Mouse (Mus musculus): ENCODE measurements around the gene Kat7. TPM values are rescaled to one million over a fixed set of nuclear protein-coding genes. Genes with fewer than 3 reads are reported as not detected.

Gene Kat7
- polyA plus RNA-seq (2015; fragmentation: Nextera tagmentation; extraction: Ambion mirVana) = 44.2 and 46.0 TPM in 2 replicates

DNA sequence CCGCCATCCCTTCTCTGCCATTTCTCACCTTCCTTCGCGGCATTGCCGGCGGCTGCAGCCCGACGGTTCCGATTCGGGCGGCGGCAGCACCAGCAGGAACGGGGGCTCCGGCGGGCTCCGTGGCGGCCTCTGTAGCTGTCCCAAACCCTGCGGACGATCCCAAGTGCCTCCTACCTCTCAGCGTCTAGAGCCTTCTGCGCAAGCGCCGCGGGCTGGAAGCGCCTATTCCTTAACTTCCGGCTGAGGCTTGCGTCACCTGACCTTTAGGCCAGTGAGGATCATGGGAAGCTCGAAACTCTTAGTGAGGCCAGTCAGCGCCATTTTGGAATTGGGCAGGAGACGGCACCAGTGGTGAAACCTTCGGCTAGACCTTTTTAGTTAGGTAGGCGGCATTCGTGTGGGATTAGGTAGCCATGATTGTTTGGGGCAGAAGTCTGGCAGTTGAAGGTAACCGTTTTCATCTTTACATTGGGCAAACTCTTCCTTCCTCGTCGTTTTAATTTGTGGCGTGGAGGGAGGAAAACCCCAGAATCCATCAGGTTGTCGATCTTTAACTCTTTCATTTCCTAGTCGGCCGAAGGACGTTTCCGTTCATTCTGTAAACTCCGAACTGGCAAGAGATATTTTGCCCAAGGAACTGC is at the start of gene Kat7:
Kat7 (minus strand) TSS at position 240 of the 641 bp plus-strand sequence.
- ATAC-seq (ENCODE audit: extremely low read depth, insufficient number of reproducible peaks, low FRiP score, low TSS enrichment) = peak; percentile 88
- H3K9ac ChIP-seq = peak within 1 kb of the TSS; percentile 98
- H3K4me3 ChIP-seq = peak within 1 kb of the TSS; percentile 92
- H3K4me1 ChIP-seq = peaks cover 30% of the 10 kb centered on the region
- WGBS = under 1% methylated on average over 42 of the region's 42 CpGs
- H3K36me3 ChIP-seq = peaks cover 14% of the 10 kb centered on the region
- H3K27ac ChIP-seq (replicated peaks) = peak within 1 kb of the TSS; percentile 98
- no peaks in the 10 kb centered on the region for H3K9me3 ChIP-seq
- peak within 1 kb of the TSS; percentile 86 for H3K4me2 ChIP-seq
- no peaks in the 10 kb centered on the region for H3K27me3 ChIP-seq (replicated peaks)

DNA sequence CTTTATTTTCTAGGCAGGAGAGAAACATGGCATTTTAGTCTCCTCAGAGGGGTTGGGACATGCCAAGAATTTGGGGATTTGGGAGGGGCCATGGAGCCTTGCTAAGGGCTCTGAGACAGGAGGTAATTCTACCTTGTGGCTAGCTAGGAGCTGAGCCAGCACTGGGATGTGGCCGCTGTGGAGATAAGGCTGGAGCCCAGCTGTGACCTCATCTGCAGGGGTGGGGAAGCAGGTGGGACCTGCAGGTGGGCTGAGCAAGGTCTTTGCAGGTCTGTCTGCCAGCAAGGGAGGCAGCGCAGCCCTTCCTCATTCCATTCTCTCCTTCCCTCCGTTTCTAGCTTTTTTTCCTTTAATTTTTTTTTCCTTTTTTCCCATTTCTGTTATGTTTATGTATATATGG is 48.2 kb upstream of the Kat7 start:
- Histone ChIP-seq H3K27ac (replicated peaks) (peak overlapping the region; percentile 72; the same call in 1 of the 2 replicates), H3K36me3 (no peaks in the 10 kb centered on the region), H3K4me1 (peaks cover 34% of the 10 kb centered on the region), H3K9ac (no peak overlapping the region), H3K27me3 (replicated peaks) (no peaks in the 10 kb centered on the region), H3K4me2 (peak overlapping the region; percentile 54), H3K4me3 (no peak overlapping the region), H3K9me3 (no peaks in the 10 kb centered on the region)
- ATAC-seq (ENCODE audit: extremely low read depth, insufficient number of reproducible peaks, low FRiP score, low TSS enrichment) = 0 out of 2 replicates have a peak, but pooled peaks have one; percentile 35
- 56% methylated on average over 3 of the region's 3 CpGs for WGBS

GRCm38 (mm10) chr11:95356469-95357273 is 46.6 kb upstream of the Kat7 start:
- no peaks in the 10 kb centered on the region for H3K9me3 ChIP-seq
- peak overlapping the region; percentile 50; the same call in 1 of the 2 replicates for H3K9ac ChIP-seq
- peaks cover 36% of the 10 kb centered on the region for H3K4me1 ChIP-seq
- WGBS = 46% methylated on average over 17 of the region's 17 CpGs
- H3K27me3 ChIP-seq (replicated peaks) = no peaks in the 10 kb centered on the region
- peak overlapping the region; percentile 72 for H3K27ac ChIP-seq (replicated peaks)
- no peaks in the 10 kb centered on the region for H3K36me3 ChIP-seq
- H3K4me2 ChIP-seq = peak overlapping the region; percentile 54
- H3K4me3 ChIP-seq = peak overlapping the region; percentile 3; the same call in 1 of the 2 replicates
- peak; percentile 87 for ATAC-seq (ENCODE audit: extremely low read depth, insufficient number of reproducible peaks, low FRiP score, low TSS enrichment)

DNA sequence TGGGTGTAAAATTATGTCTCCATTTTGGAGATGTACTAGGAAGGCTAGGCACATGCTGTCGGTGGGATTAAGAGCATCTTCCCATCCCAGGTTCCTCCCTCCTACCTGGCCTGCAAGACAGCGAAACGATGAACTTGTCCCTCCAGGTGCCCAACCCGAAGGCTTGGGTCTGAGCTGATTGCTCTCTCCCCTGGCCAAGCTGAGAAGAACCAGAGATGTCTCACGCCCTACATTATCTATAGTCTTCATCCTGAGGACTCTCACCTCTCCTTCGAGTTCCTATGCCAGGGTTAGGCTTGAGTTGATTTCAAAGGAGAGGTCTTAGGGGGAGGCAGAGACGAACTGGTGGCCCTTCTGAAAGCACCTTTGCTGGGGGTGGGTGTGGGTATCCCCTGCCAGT is 46.0 kb upstream of the Kat7 start:
- Histone ChIP-seq H3K9me3 (no peaks in the 10 kb centered on the region), H3K27ac (replicated peaks) (peak overlapping the region; percentile 72), H3K27me3 (replicated peaks) (no peaks in the 10 kb centered on the region), H3K4me1 (peaks cover 39% of the 10 kb centered on the region), H3K36me3 (no peaks in the 10 kb centered on the region), H3K4me3 (peak overlapping the region; percentile 3; the same call in 1 of the 2 replicates), H3K9ac (peak overlapping the region; percentile 50; the same call in 1 of the 2 replicates), H3K4me2 (peak overlapping the region; percentile 54)
- WGBS = 81% methylated on average over 7 of the region's 7 CpGs
- no peak for ATAC-seq (ENCODE audit: extremely low read depth, insufficient number of reproducible peaks, low FRiP score, low TSS enrichment)

- WGBS = 80% methylated on average over 5 of the region's 5 CpGs
- Histone ChIP-seq H3K4me1 (peaks cover 39% of the 10 kb centered on the region), H3K9me3 (no peaks in the 10 kb centered on the region), H3K27ac (replicated peaks) (peak overlapping the region; percentile 72), H3K4me2 (peak overlapping the region; percentile 54), H3K36me3 (no peaks in the 10 kb centered on the region), H3K27me3 (replicated peaks) (no peaks in the 10 kb centered on the region), H3K9ac (peak overlapping the region; percentile 50), H3K4me3 (peak overlapping the region; percentile 21)
- no peak for ATAC-seq (ENCODE audit: extremely low read depth, insufficient number of reproducible peaks, low FRiP score, low TSS enrichment)
These were observed 45.6 kb upstream of the Kat7 start for GRCm38 (mm10) chr11:95355661-95356011.

- Histone ChIP-seq H3K36me3 (no peaks in the 10 kb centered on the region), H3K27me3 (replicated peaks) (no peaks in the 10 kb centered on the region), H3K9ac (peak overlapping the region; percentile 50), H3K4me3 (peak overlapping the region; percentile 21), H3K9me3 (no peaks in the 10 kb centered on the region), H3K4me2 (peak overlapping the region; percentile 54), H3K4me1 (peaks cover 39% of the 10 kb centered on the region), H3K27ac (replicated peaks) (peak overlapping the region; percentile 72)
- WGBS = 64% methylated on average over 12 of the region's 12 CpGs
- ATAC-seq (ENCODE audit: extremely low read depth, insufficient number of reproducible peaks, low FRiP score, low TSS enrichment) = no peak
These were observed 45.1 kb upstream of the Kat7 start for GRCm38 (mm10) chr11:95354945-95355660.

DNA sequence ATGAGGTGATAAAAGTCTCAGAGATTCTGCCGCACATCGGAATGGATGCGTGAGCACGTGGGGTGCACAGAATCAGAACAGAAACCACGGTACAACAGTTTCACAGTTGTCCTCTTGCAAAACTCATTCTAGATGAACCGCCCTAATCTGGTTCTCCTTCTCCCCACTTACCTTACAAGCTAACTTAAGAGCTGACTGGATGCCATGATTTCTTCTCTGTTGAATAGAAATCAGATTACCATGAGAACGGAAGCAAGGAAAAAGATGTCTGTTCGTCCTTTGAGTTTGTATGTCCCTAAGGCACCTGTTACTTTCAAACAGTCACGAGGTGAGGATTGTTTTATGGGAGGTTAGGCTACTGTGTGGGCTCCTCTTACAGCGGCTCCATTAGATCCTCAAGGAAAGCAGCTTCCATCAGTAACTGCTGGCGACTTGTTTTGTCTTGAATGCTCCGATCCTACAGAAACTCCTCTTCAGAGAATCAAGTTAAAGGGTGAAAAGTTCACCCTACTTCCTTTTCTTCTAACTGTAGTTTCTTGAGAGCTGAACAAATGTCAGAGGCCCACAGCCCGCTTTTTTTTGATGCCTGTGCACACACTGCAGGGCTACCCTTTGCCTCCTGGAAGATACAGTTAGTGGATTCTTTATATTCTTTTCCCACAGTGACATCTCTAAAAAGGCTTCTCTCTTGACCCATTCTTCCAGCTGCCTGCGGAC is 44.3 kb upstream of the Kat7 start:
- no peaks in the 10 kb centered on the region for H3K27me3 ChIP-seq (replicated peaks)
- H3K27ac ChIP-seq (replicated peaks) = 0 out of 2 replicates have a peak overlapping the region, but pooled peaks have one; percentile 72
- H3K9ac ChIP-seq = no peak overlapping the region
- peak overlapping the region; percentile 21; the same call in 1 of the 2 replicates for H3K4me3 ChIP-seq
- WGBS = 87% methylated on average over 14 of the region's 14 CpGs
- peaks cover 42% of the 10 kb centered on the region for H3K4me1 ChIP-seq
- H3K9me3 ChIP-seq = no peaks in the 10 kb centered on the region
- ATAC-seq (ENCODE audit: extremely low read depth, insufficient number of reproducible peaks, low FRiP score, low TSS enrichment) = no peak
- peak overlapping the region; percentile 54 for H3K4me2 ChIP-seq
- H3K36me3 ChIP-seq = no peaks in the 10 kb centered on the region

DNA sequence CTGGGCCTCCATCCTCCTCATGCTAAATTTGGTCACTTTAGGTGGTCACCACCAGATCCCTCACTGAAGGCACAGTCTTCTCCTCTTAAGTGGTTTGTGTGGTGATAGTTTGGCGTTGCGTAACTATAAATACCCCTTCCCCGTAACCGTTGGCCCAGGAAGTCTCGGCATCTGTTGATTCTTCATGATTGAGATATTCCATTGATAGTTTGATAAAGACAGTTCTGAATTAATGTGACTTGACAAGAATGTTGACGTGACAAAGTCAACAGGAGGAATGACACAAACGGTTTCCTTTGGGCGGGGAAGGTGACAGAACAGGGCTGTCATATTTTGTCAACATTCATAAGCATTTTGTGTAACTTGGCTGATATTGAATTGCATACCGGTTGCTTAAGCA is 43.2 kb upstream of the Kat7 start:
- no peak for ATAC-seq (ENCODE audit: extremely low read depth, insufficient number of reproducible peaks, low FRiP score, low TSS enrichment)
- H3K36me3 ChIP-seq = peaks cover 10% of the 10 kb centered on the region
- peak overlapping the region; percentile 25; the same call in 1 of the 2 replicates for H3K4me2 ChIP-seq
- no peak overlapping the region for H3K4me3 ChIP-seq
- WGBS = 76% methylated on average over 9 of the region's 9 CpGs
- no peaks in the 10 kb centered on the region for H3K27me3 ChIP-seq (replicated peaks)
- no peaks in the 10 kb centered on the region for H3K9me3 ChIP-seq
- H3K9ac ChIP-seq = no peak overlapping the region
- H3K4me1 ChIP-seq = peaks cover 40% of the 10 kb centered on the region
- no peak overlapping the region for H3K27ac ChIP-seq (replicated peaks)

DNA sequence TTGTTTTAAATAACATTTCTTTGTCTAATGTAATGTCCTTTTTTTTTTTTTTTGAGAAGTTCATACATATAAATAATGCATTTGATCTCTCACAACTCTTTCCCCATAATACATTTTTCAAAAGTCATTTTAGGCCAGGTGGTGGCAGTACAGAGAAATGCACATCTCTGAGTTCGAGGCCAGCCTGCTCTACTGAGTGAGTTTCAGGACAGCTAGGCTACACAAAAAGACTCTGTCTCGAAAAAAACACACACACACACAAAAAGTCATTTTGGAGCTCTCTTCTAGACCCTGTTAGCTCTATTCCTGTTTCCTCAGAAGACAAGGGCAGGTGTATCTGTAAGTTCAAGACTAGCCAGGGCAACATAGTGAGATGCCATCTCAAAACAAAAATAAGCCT is 42.6 kb upstream of the Kat7 start:
- WGBS = 83% methylated on average over 2 of the region's 2 CpGs
- H3K9ac ChIP-seq = no peak overlapping the region

GRCm38 (mm10) chr11:95350960-95351359 is 40.9 kb upstream of the Kat7 start:
- no peaks in the 10 kb centered on the region for H3K9me3 ChIP-seq
- 84% methylated on average over 3 of the region's 3 CpGs for WGBS
- H3K27ac ChIP-seq (replicated peaks) = no peak overlapping the region
- peaks cover 21% of the 10 kb centered on the region for H3K4me1 ChIP-seq
- peaks cover 25% of the 10 kb centered on the region for H3K36me3 ChIP-seq
- H3K27me3 ChIP-seq (replicated peaks) = no peaks in the 10 kb centered on the region
- 0 out of 2 replicates have a peak overlapping the region, but pooled peaks have one; percentile 3 for H3K9ac ChIP-seq
- no peak for ATAC-seq (ENCODE audit: extremely low read depth, insufficient number of reproducible peaks, low FRiP score, low TSS enrichment)
- H3K4me3 ChIP-seq = no peak overlapping the region
- peak overlapping the region; percentile 9; the same call in 1 of the 2 replicates for H3K4me2 ChIP-seq

More for the DNA sequence above, 42.6 kb upstream of the Kat7 start:
- H3K9me3 ChIP-seq = no peaks in the 10 kb centered on the region
- H3K4me3 ChIP-seq = no peak overlapping the region
- no peaks in the 10 kb centered on the region for H3K27me3 ChIP-seq (replicated peaks)
- peaks cover 38% of the 10 kb centered on the region for H3K4me1 ChIP-seq
- peak overlapping the region; percentile 25; the same call in 1 of the 2 replicates for H3K4me2 ChIP-seq
- no peak overlapping the region for H3K27ac ChIP-seq (replicated peaks)
- no peak for ATAC-seq (ENCODE audit: extremely low read depth, insufficient number of reproducible peaks, low FRiP score, low TSS enrichment)
- H3K36me3 ChIP-seq = peaks cover 16% of the 10 kb centered on the region

Measured in heart, embryonic 13.5 days (tissue).